Mouse (Mus musculus): Measurements from ENCODE around the gene Olfr1337.
"Not testable (repeated sequence)": the region's sequence is repeated elsewhere in the genome, so short reads cannot be mapped to it uniquely, and the experiment has no call there.

Olfr1337 gene

DNA sequence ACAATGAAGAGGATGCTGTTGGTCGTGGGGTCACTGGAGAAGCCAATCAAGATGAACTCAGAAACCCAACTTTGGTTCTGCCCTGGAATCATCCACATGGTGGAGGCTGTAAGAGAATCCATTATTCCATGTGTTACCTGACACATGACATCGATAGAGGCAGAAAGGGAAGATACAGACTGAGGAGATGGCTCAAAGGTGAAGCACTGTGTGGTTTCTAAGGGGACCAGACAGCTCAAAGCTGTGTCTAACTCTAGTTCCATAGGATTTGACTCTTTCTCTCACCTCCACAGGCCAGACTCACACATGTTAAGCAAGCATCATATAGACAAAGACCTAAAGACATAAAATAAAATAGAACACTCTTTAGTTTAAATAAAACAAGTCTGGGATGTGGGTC is at the start of gene Olfr1337:
Gene Olfr1337, minus strand, starts transcription at position 101 of the 400 bp plus-strand sequence.
- no peak for DNase-seq (ENCODE audit: low spot score)

GRCm38 (mm10) chr4:118818921-118819320 is 36.5 kb upstream of the Olfr1337 start:
- DNase-seq (ENCODE audit: low spot score), result no peak

DNA sequence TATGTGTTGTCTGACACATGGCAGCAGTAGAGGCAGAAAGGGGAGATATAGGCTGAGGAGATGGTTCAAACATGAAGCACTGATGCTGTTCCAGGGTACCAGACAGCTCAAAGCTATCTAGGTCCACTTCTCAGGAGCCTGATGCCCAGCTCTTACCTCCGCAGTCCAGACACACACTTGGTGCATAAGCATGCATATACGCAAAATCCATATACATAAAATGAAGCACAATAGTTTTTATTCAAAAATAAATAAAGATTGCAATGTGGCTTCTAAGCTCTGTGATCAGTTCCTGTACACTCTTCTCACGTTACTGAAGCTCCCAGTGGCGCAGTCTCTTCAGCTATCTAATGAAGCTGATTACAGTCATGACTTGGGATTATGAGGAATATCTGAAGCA is 27.5 kb upstream of the Olfr1337 start, which contains the start of gene Olfr1335:
Gene Olfr1335, minus strand, starts transcription at position 101 of the 400 bp plus-strand sequence.
- no peak for DNase-seq (ENCODE audit: low spot score)

- DNase-seq (ENCODE audit: low spot score), result not testable (repeated sequence)
Observed at GRCm38 (mm10) chr4:118792796-118793195, 10.4 kb upstream of the Olfr1337 start.

GRCm38 (mm10) chr4:118758637-118759036 is 23.7 kb downstream of the Olfr1337 start, which contains the start of gene Olfr1338:
Gene Olfr1338, minus strand, starts transcription at chr4:118758737.
- no peak for DNase-seq (ENCODE audit: low spot score)

DNA sequence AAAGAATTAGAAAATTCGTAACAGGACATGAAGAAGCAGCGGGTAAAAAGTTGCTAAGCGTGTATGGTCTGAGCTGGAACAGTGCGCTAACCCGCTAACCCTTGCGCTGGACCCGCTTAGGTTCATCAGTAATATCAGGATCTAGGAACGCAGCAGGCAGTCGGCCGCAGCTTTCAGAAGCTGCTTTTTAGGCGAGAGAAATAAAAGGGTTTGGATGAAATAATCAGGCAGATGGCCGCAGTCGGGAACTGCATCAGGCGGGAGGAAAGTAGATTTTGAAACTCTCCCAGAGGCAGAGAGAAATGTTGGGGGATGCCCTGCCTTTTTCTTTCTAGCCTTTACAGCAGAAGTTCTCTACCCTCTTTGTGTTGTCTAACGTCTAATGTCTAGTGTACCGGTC is 40.5 kb downstream of the Olfr1337 start:
- no peak for DNase-seq (ENCODE audit: low spot score)

- DNase-seq (ENCODE audit: low spot score), result no peak
Observed at GRCm38 (mm10) chr4:118740988-118741698, 41.2 kb downstream of the Olfr1337 start.

GRCm38 (mm10) chr4:118739574-118739973 is 42.8 kb downstream of the Olfr1337 start:
- DNase-seq (ENCODE audit: low spot score), result no peak

DNA sequence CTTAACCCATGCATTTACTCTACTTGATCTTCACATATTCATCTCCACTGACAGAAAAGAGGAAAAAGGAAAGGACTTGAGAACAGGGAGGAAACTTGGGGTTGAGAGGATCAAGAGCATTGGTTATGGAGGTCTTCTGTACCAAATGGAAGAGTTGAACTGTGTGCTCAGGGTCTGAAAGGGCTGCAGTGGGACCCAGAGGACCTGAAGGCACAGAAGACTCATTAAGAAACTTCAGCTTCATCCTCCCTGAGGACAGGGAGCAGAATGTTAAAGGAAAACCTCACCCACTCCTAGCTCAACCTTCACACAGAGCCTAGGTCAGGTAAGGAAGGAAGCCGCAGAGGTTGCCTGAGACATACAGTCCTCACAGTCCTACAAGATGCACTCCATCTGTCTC is 50.5 kb downstream of the Olfr1337 start, which contains the start of gene Olfr1339:
Gene Olfr1339, plus strand, starts transcription at position 301 of the 400 bp plus-strand sequence.
- DNase-seq (ENCODE audit: low spot score), result no peak

Measured in ovary, postnatal 10 days (tissue).